19 mouse cellular contexts compared by ENCODE assay signal in genomic region chr17:88817601-88818000, GRCm38 (mm10). TPM values are rescaled to one million over a fixed set of nuclear protein-coding genes. Genes with fewer than 3 reads are reported as not detected.
DNase-seq lines count a peak whose midpoint lies in the region; ATAC-seq and TF ChIP-seq lines count a peak whose summit lies in the region.
"Had no signal": no experiment of that assay in that cellular context is flagged by ENCODE, and none has a peak within 500 bp of the region (broad histone marks: within the 10 kb centered on the region; RNA-seq: fewer than 3 reads in every experiment).

No protein-coding gene starts in this region.

- H3K27me3 ChIP-seq in kidney, embryonic 16.5 days (ENCODE audit: insufficient read depth, low read length) = no peaks in the 10 kb centered on the region
- H3K27me3 ChIP-seq: heart, embryonic 15.5 days; liver, embryonic 12.5 days; lung, embryonic 15.5 days had no signal

- intact Hi-C loops in left cerebral cortex, postnatal 14 days (cut with DNase I) = no loop called here

- H3K4me3 ChIP-seq in cortical plate, adult 2 months (ENCODE audit: insufficient read depth, low read length) = no peak overlapping the region
- no peak overlapping the region for H3K4me3 ChIP-seq in kidney, embryonic 16.5 days (ENCODE audit: low read length)
- H3K4me3 ChIP-seq: gastrocnemius, adult 2 months; heart, embryonic 15.5 days; hindbrain, embryonic 10.5 days; liver, embryonic 12.5 days; lung, embryonic 15.5 days; myocyte had no signal

- no peak overlapping the region for H3K4me2 ChIP-seq in kidney, embryonic 16.5 days (replicated peaks; ENCODE audit: low read depth, low read length)
- H3K4me2 ChIP-seq: heart, embryonic 15.5 days; liver, embryonic 12.5 days; lung, embryonic 15.5 days had no signal

- no peak for TF ChIP-seq CTCF in cortical plate, adult 2 months (IDR thresholded peaks at IDR 0.05; ENCODE audit: extremely low read depth, insufficient read depth, low read length)

- no peak overlapping the region for H3K9ac ChIP-seq in kidney, embryonic 16.5 days (replicated peaks; ENCODE audit: low read length)
- H3K9ac ChIP-seq: heart, embryonic 15.5 days; liver, embryonic 12.5 days; lung, embryonic 15.5 days had no signal

- DNase-seq in layer of hippocampus, adult 11-12 months (ENCODE audit: low spot score) = peak; percentile 5
- no peak for DNase-seq in layer of hippocampus, postnatal 10 days (ENCODE audit: low spot score in 2 of 2)
- DNase-seq in brain, adult 2 months (ENCODE audit: low read depth, low spot score) = peak; percentile 37
- DNase-seq in left cerebral cortex, postnatal 14 days (ENCODE audit: low spot score in 2 of 2) = peak; percentile 25 to 42
- no peak for DNase-seq in retina, postnatal 1 day
- DNase-seq: adrenal gland, adult 2 months; cerebellum, adult 9-11 months; gastrocnemius, adult 2 months; heart, adult 11 months; kidney, postnatal 10 days had no signal

- no peak for TF ChIP-seq POLR2A in cortical plate, adult 2 months (IDR thresholded peaks at IDR 0.05; ENCODE audit: extremely low read depth, insufficient read depth, low read length)

- H3K4me1 ChIP-seq in cortical plate, adult 2 months (ENCODE audit: control insufficient read depth, insufficient read depth, low read length) = peaks cover 1% of the 10 kb centered on the region; the same call in 1 of the 2 replicates
- no peaks in the 10 kb centered on the region for H3K4me1 ChIP-seq in kidney, embryonic 16.5 days (ENCODE audit: insufficient read depth, low read length)
- H3K4me1 ChIP-seq: heart, embryonic 15.5 days; hindbrain, embryonic 10.5 days; liver, embryonic 12.5 days; lung, embryonic 15.5 days had no signal

- H3K36me3 ChIP-seq in kidney, embryonic 16.5 days (ENCODE audit: insufficient read depth, low read length) = no peaks in the 10 kb centered on the region
- H3K36me3 ChIP-seq: heart, embryonic 15.5 days; hindbrain, embryonic 10.5 days; liver, embryonic 12.5 days; lung, embryonic 15.5 days had no signal

- no peak for ATAC-seq in kidney, embryonic 16.5 days (ENCODE audit: low FRiP score, low TSS enrichment)
- ATAC-seq: liver, embryonic 12.5 days had no signal

- H3K27ac ChIP-seq in cortical plate, adult 2 months (ENCODE audit: insufficient read depth, low read length) = peak overlapping the region; percentile 17; the same call in 1 of the 2 replicates
- no peak overlapping the region for H3K27ac ChIP-seq in kidney, embryonic 16.5 days (ENCODE audit: low read length)
- H3K27ac ChIP-seq: gastrocnemius, adult 2 months; heart, embryonic 15.5 days; hindbrain, embryonic 10.5 days; liver, embryonic 12.5 days; lung, embryonic 15.5 days had no signal

- WGBS in kidney, embryonic 16.5 days = 46% methylated on average over 2 of the region's 2 CpGs

- H3K9me3 ChIP-seq in kidney, embryonic 16.5 days (ENCODE audit: low read length) = no peaks in the 10 kb centered on the region
- H3K9me3 ChIP-seq: heart, embryonic 15.5 days; hindbrain, embryonic 10.5 days; lung, embryonic 15.5 days had no signal

RNA-seq across cellular contexts. Expression of gene Lhcgr, which starts 25.8 kb away (rescaled TPM):
- total RNA-seq in layer of hippocampus, postnatal 10 days (2021) = under 1 TPM; 0.45 to 0.46 TPM
- polyA plus RNA-seq in cortical plate, adult 2 months (2012; rRNA removed) = 0.09 and 0.13 TPM in 2 replicates
- under 1 TPM; 0.32 to 0.40 TPM for total RNA-seq in left cerebral cortex, postnatal 14 days (2021)
- 0.14 and 0.45 TPM in 2 replicates for polyA plus RNA-seq in kidney, embryonic 16.5 days (2015; fragmentation: Nextera tagmentation; extraction: Ambion mirVana)
- total RNA-seq: ES-E14; gastrocnemius, adult 2 months; neutrophil, adult 5-6 weeks had no signal
- polyA plus RNA-seq: heart, embryonic 15.5 days; liver, embryonic 12.5 days; myocyte had no signal

Comparison
In these comparisons a context has a peak if more than half of its experiments do, and no peak if none do; other contexts are left out.
1. DNase-seq: peak in layer of hippocampus, adult 11-12 months (single experiment), brain, adult 2 months (single experiment) and left cerebral cortex, postnatal 14 days (2 of 2); none in layer of hippocampus, postnatal 10 days (0 of 2) and retina, postnatal 1 day (single experiment).